Mouse (Mus musculus): ENCODE results near the gene Bnip1.

Gene Bnip1

DNA sequence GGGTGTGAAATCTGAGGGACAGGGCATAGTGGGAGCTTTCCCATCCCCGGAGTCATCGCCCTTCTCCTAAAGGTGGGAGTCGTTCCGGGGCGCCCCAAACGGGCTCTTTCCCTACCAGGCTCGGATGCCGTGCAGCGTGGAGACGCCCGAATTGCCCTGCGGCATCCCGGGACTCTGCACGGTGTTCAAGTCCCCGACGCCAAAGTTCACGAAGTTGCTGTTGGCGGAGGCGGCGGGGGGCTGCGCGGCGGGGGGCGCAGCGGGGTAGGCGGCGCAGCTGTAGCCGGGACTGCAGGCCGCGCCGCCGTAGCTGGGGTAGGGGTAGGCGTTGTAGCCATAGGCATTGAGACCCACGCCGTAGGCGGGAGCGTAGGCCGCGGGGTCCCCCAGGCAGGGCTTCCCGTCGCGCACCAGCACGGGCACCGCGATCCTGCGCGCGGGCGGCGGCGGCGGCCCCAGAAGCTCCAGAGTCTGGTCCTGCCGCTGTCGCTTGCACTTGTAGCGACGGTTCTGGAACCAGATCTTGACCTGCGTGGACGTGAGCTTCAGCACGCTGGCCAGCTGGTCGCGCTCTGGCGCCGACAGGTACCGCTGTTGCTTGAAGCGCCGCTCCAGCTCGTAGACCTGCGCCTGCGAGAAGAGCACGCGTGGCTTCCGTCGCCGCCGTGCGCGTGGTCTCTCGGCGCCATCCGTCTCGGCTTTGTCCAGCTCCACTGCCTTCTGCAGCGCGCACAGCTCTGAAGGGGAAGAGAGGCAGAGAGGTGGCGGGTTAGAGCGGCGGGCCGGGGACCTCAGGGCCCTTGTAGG, 58.2 kb downstream of the Bnip1 start:
- Histone ChIP-seq H3K36me3 (ENCODE audit: insufficient read depth, low read length) (no peaks in the 10 kb centered on the region), H3K27me3 (ENCODE audit: insufficient read depth, low read length) (peaks cover 80% of the 10 kb centered on the region), H3K9me3 (ENCODE audit: low read length) (no peaks in the 10 kb centered on the region), H3K4me3 (replicated peaks; ENCODE audit: low read length) (peak overlapping the region; percentile 69), H3K4me1 (replicated peaks; ENCODE audit: low read depth, low read length) (peaks cover 72% of the 10 kb centered on the region)
- TF ChIP-seq NANOG (IDR thresholded peaks at IDR 0.05; ENCODE audit: borderline replicate concordance, low read length), result no peak
- no peak for TF ChIP-seq POU5F1 (IDR thresholded peaks at IDR 0.05; ENCODE audit: borderline replicate concordance, low read length)
- no peak for TF ChIP-seq CTCF (conservative IDR thresholded peaks at IDR 0.05; ENCODE audit: low read length)

DNA sequence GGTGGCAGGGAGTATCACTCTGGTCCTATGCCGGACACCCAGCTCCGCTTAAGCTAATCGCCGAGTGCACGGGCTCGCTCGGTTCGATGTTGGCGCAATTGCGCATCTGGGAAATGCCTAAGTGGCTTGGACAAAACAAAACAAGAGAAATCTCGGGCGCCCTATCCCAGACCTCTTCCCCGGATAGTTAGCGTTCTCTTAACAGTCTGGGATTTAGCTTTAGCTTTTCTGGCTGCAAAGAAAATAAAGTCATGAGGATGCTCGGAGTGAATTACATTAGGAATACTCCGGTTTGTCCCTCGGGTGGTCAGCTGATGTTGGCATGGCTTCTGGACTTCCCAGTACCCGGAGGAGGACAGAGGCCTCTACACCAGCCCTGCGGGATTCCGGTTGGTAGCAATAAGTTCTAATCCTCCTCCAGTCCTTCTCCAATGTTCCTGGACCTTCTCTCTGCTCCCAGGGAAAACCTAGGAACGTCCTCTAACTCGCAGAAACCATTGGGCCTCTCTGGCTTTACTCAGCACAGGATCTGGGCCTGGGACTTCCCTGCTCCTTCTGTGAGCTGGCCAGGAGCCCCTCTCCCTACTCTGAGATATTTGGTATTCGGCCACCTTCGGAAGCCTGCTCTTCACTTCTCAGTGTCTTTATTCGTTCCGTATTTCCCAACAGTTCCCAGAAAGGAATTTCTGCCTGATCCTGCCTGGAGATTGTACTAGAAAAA, 59.0 kb downstream of the Bnip1 start:
- Histone ChIP-seq H3K4me1 (replicated peaks; ENCODE audit: low read depth, low read length) (peaks cover 72% of the 10 kb centered on the region), H3K27me3 (ENCODE audit: insufficient read depth, low read length) (peaks cover 86% of the 10 kb centered on the region), H3K4me3 (replicated peaks; ENCODE audit: low read length) (peak overlapping the region; percentile 69), H3K9me3 (ENCODE audit: low read length) (no peaks in the 10 kb centered on the region), H3K36me3 (ENCODE audit: insufficient read depth, low read length) (no peaks in the 10 kb centered on the region)
- no peak for TF ChIP-seq NANOG (IDR thresholded peaks at IDR 0.05; ENCODE audit: borderline replicate concordance, low read length)
- TF ChIP-seq POU5F1 (IDR thresholded peaks at IDR 0.05; ENCODE audit: borderline replicate concordance, low read length), result no peak
- TF ChIP-seq CTCF (conservative IDR thresholded peaks at IDR 0.05; ENCODE audit: low read length), result no peak

DNA sequence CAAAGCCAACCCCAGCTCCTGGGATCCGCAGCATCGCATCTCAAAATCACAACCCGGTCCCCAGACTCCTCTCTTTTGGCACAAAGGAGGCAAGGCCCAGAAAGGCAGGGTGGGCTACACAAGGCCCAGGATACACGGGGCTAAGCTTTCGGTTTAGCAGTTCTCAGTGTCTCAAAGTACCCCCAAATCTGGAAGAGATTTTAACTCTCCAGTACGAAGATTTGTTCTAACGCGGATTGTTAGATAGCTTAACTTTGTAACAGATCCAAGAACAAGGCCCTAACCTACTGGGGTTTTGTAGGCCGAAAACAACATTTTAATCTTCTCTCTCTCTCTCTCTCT, 59.5 kb downstream of the Bnip1 start:
- TF ChIP-seq POU5F1 (IDR thresholded peaks at IDR 0.05; ENCODE audit: borderline replicate concordance, low read length), result no peak
- no peak for TF ChIP-seq NANOG (IDR thresholded peaks at IDR 0.05; ENCODE audit: borderline replicate concordance, low read length)
- no peak for TF ChIP-seq CTCF (conservative IDR thresholded peaks at IDR 0.05; ENCODE audit: low read length)
- no peak overlapping the region for H3K4me3 ChIP-seq (replicated peaks; ENCODE audit: low read length)
- H3K4me1 ChIP-seq (replicated peaks; ENCODE audit: low read depth, low read length), result peaks cover 70% of the 10 kb centered on the region
- H3K27me3 ChIP-seq (ENCODE audit: insufficient read depth, low read length), result peaks cover 91% of the 10 kb centered on the region
- H3K9me3 ChIP-seq (ENCODE audit: low read length), result no peaks in the 10 kb centered on the region
- no peaks in the 10 kb centered on the region for H3K36me3 ChIP-seq (ENCODE audit: insufficient read depth, low read length)

DNA sequence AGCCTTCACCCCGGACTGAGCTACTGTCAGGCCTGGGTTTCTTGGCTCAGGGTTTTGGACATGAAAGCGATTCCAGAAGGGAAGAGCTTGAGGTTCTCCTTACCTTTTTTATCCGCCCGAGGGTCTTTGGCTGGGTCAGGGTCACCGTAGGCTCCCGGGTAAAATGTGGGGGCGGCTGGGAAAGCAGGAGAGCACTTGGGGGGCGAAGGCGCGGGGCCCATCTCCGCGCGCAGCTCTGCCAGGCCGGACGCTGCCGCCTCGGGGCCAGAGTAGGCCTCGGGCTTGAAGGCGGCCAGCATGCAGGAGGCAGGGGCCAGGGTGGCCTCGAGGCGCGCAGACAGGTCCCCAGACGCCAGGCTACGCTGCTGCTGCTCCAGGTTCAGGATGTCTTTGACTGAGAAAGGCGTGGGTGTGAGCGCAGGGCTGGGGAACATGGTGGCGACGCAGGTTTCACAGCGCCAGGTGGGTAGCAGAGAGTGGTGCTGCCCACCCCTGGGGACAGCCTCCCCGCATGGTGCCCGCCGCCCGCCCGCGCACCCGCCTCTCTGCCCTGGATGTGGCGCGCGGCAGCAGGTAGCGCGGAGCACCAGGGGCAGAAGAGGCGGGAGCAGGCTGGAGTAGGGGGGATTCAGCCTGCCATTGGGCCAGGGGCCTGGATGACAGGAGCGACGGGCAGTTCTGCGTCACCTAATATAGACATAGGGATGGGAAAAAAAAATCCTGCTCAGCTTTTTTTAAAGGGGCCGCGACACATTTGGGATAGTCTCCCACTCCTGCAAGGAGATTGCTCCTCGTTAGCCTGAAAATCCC, 60.3 kb downstream of the Bnip1 start:
- TF ChIP-seq NANOG (IDR thresholded peaks at IDR 0.05; ENCODE audit: borderline replicate concordance, low read length), result no peak
- no peak for TF ChIP-seq CTCF (conservative IDR thresholded peaks at IDR 0.05; ENCODE audit: low read length)
- TF ChIP-seq POU5F1 (IDR thresholded peaks at IDR 0.05; ENCODE audit: borderline replicate concordance, low read length), result no peak
- H3K9me3 ChIP-seq (ENCODE audit: low read length), result no peaks in the 10 kb centered on the region
- no peaks in the 10 kb centered on the region for H3K36me3 ChIP-seq (ENCODE audit: insufficient read depth, low read length)
- peak overlapping the region; percentile 69 for H3K4me3 ChIP-seq (replicated peaks; ENCODE audit: low read length)
- peaks cover 97% of the 10 kb centered on the region for H3K27me3 ChIP-seq (ENCODE audit: insufficient read depth, low read length)
- H3K4me1 ChIP-seq (replicated peaks; ENCODE audit: low read depth, low read length), result peaks cover 64% of the 10 kb centered on the region

DNA sequence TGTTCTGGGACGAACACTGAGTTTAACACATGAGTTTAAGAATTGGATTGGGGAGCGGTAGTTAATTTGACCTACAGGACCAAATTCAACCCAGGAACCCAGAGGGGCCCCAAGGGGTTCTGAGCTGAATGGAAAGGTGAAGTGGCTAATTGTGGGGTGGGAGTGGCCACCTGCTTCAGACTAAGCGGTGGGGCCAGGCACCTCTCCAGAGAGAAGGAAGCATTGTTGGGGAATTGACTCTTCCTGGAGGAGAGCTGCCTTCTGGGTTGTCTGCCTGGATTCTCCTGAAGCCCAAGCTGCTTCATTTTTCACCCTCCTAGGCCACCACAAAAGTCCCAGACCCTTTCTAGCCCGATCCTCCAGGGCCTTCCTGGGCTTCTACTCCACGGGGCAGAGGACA, 61.1 kb downstream of the Bnip1 start:
- Histone ChIP-seq H3K36me3 (ENCODE audit: insufficient read depth, low read length) (no peaks in the 10 kb centered on the region), H3K9me3 (ENCODE audit: low read length) (no peaks in the 10 kb centered on the region), H3K27me3 (ENCODE audit: insufficient read depth, low read length) (peaks cover 95% of the 10 kb centered on the region), H3K4me1 (replicated peaks; ENCODE audit: low read depth, low read length) (peaks cover 55% of the 10 kb centered on the region), H3K4me3 (replicated peaks; ENCODE audit: low read length) (no peak overlapping the region)
- no peak for TF ChIP-seq NANOG (IDR thresholded peaks at IDR 0.05; ENCODE audit: borderline replicate concordance, low read length)
- TF ChIP-seq POU5F1 (IDR thresholded peaks at IDR 0.05; ENCODE audit: borderline replicate concordance, low read length), result no peak
- no peak for TF ChIP-seq CTCF (conservative IDR thresholded peaks at IDR 0.05; ENCODE audit: low read length)

All from E14TG2a.4 (cell line).